Mouse (Mus musculus) hindbrain, embryonic 15.5 days (tissue): ENCODE results near the gene Gstt2. TPM values are rescaled to one million over a fixed set of nuclear protein-coding genes. Genes with fewer than 3 reads are reported as not detected.

ENCODE experiments used
- polyA plus RNA-seq: library from polyadenylated mRNA; unstranded; fragments of >200 nt; fragmentation: Nextera tagmentation; extraction: Ambion mirVana; gene quantifications from 2 replicates; pipeline ENCODE4 v1.2.1, GENCODE M21; 2015

Gene Gstt2
- polyA plus RNA-seq, 1 experiment from 2014 or later: 6.6 TPM

Other genes with a start within 250 kb of the Gstt2 start
- 2.8 and 4.5 TPM in 2 replicates for gene Ggt5, start 248.1 kb downstream of the Gstt2 start, polyA plus RNA-seq
- gene Susd2, start 193.4 kb downstream of the Gstt2 start, polyA plus RNA-seq: 7.9 and 8.1 TPM in 2 replicates
- 32.5 and 40.0 TPM in 2 replicates for gene Cabin1, start 73.1 kb downstream of the Gstt2 start, polyA plus RNA-seq
- 77.1 and 80.5 TPM in 2 replicates for gene Ddt, start 64.0 kb downstream of the Gstt2 start, polyA plus RNA-seq
- not detected in 2 replicates for gene Gm20441, start 56.5 kb downstream of the Gstt2 start, polyA plus RNA-seq
- gene Gstt3, start 56.0 kb downstream of the Gstt2 start, polyA plus RNA-seq: 1.2 and 1.5 TPM in 2 replicates
- gene Gstt1, start 38.8 kb downstream of the Gstt2 start, polyA plus RNA-seq: 14.8 and 15.4 TPM in 2 replicates
- not detected in 2 replicates for gene Gstt4, start 14.9 kb downstream of the Gstt2 start, polyA plus RNA-seq
- gene Mif, start 22.8 kb upstream of the Gstt2 start, polyA plus RNA-seq: 1,663 and 1,704 TPM in 2 replicates
- 1.7 and 2.0 TPM in 2 replicates for gene Derl3, start 56.0 kb upstream of the Gstt2 start, polyA plus RNA-seq
- gene Smarcb1, start 84.2 kb upstream of the Gstt2 start, polyA plus RNA-seq: 251 and 263 TPM in 2 replicates
- gene Chchd10, start 95.7 kb upstream of the Gstt2 start, polyA plus RNA-seq: 139 and 143 TPM in 2 replicates
- 18.2 and 18.4 TPM in 2 replicates for gene Mmp11, start 99.1 kb upstream of the Gstt2 start, polyA plus RNA-seq
- gene Gm867, start 103.2 kb upstream of the Gstt2 start, polyA plus RNA-seq: 1.1 and 1.6 TPM in 2 replicates
- 0.35 and 1.2 TPM in 2 replicates for gene Vpreb3, start 105.6 kb upstream of the Gstt2 start, polyA plus RNA-seq
- not detected in 2 replicates for gene Gm5134, start 117.1 kb upstream of the Gstt2 start, polyA plus RNA-seq
- gene Zfp280b, start 195.2 kb upstream of the Gstt2 start, polyA plus RNA-seq: 11.6 and 11.8 TPM in 2 replicates